Mouse (Mus musculus): ENCODE results near the gene Taf9b. TPM values are rescaled to one million over a fixed set of nuclear protein-coding genes. Genes with fewer than 3 reads are reported as not detected.
A peak's percentile ranks its signal among the peaks of the same experiment; 100 is the strongest.

Taf9b gene
- total and polyA plus RNA-seq, 3 experiments: 8.0 to 10.1 (median 8.2) TPM

GRCm38 (mm10) chrX:106190091-106190490 lies 30.9 kb downstream of the Taf9b start:
- no peak overlapping the region for H3K27ac ChIP-seq
- no peak overlapping the region for H3K9ac ChIP-seq (ENCODE audit: low read depth, low read length)

GRCm38 (mm10) chrX:106189356-106189755 lies 31.6 kb downstream of the Taf9b start:
- TF ChIP-seq EP300 (IDR thresholded peaks at IDR 0.05; ENCODE audit: insufficient read depth, low read depth, low read length) (no peak), CTCF (IDR thresholded peaks at IDR 0.05) (no peak), POLR2A (IDR thresholded peaks at IDR 0.05; ENCODE audit: insufficient read depth, low read depth, low read length) (no peak)
- 28% methylated on average over 5 of the region's 5 CpGs for WGBS
- intact Hi-C loops (cut with DNase I): loop anchor here (5.0 to 10.0 kb wide), 2 partner anchors 162 to 265 kb away; partner anchors contain the start of genes Atp7a and Atrx
- peaks cover 6% of the 10 kb centered on the region for H3K4me1 ChIP-seq (ENCODE audit: control insufficient read depth, insufficient read depth, low read length)
- no peaks in the 10 kb centered on the region for H3K27me3 ChIP-seq (ENCODE audit: control insufficient read depth, insufficient read depth, low read length)
- no peaks in the 10 kb centered on the region; the same call in 1 of the 2 replicates for H3K79me2 ChIP-seq (replicated peaks; ENCODE audit: control insufficient read depth, insufficient read depth, low read length)
- H3K27ac ChIP-seq: no peak overlapping the region
- peaks cover 14% of the 10 kb centered on the region for H3K36me3 ChIP-seq (ENCODE audit: control insufficient read depth, insufficient read depth, low read length)
- no peak for DNase-seq
- no peak overlapping the region for H3K4me3 ChIP-seq
- H3K9ac ChIP-seq (ENCODE audit: low read depth, low read length): no peak overlapping the region

More at GRCm38 (mm10) chrX:106190091-106190490, 30.9 kb downstream of the Taf9b start:
- H3K27me3 ChIP-seq (ENCODE audit: control insufficient read depth, insufficient read depth, low read length): no peaks in the 10 kb centered on the region
- H3K36me3 ChIP-seq (ENCODE audit: control insufficient read depth, insufficient read depth, low read length): peaks cover 14% of the 10 kb centered on the region
- intact Hi-C loops (cut with DNase I): no loop called here
- H3K4me1 ChIP-seq (ENCODE audit: control insufficient read depth, insufficient read depth, low read length): peaks cover 6% of the 10 kb centered on the region
- H3K79me2 ChIP-seq (replicated peaks; ENCODE audit: control insufficient read depth, insufficient read depth, low read length): no peaks in the 10 kb centered on the region; the same call in 1 of the 2 replicates
- H3K4me3 ChIP-seq: no peak overlapping the region
- no peak for DNase-seq
- 29% methylated on average over 4 of the region's 4 CpGs for WGBS
- TF ChIP-seq EP300 (IDR thresholded peaks at IDR 0.05; ENCODE audit: insufficient read depth, low read depth, low read length): no peak

- H3K27me3 ChIP-seq (ENCODE audit: control insufficient read depth, insufficient read depth, low read length): no peaks in the 10 kb centered on the region
- peak overlapping the region; percentile 51 for H3K4me3 ChIP-seq
- peak overlapping the region; percentile 35 for H3K9ac ChIP-seq (ENCODE audit: low read depth, low read length)
- H3K27ac ChIP-seq: peak overlapping the region; percentile 75
- 17% methylated on average over 12 of the region's 12 CpGs for WGBS
- peak; percentile 23 to 42 for DNase-seq
- intact Hi-C loops (cut with DNase I): loop anchor here (5.0 to 10.0 kb wide), 2 partner anchors 160 to 263 kb away; partner anchors contain the start of genes Atp7a and Atrx
- H3K36me3 ChIP-seq (ENCODE audit: control insufficient read depth, insufficient read depth, low read length): peaks cover 14% of the 10 kb centered on the region
- no peaks in the 10 kb centered on the region; the same call in 1 of the 2 replicates for H3K79me2 ChIP-seq (replicated peaks; ENCODE audit: control insufficient read depth, insufficient read depth, low read length)
- peaks cover 6% of the 10 kb centered on the region for H3K4me1 ChIP-seq (ENCODE audit: control insufficient read depth, insufficient read depth, low read length)
- TF ChIP-seq EP300 (IDR thresholded peaks at IDR 0.05; ENCODE audit: insufficient read depth, low read depth, low read length) (no peak), CTCF (IDR thresholded peaks at IDR 0.05) (no peak), POLR2A (IDR thresholded peaks at IDR 0.05; ENCODE audit: insufficient read depth, low read depth, low read length) (no peak)
Measured at GRCm38 (mm10) chrX:106187737-106188136, 33.2 kb downstream of the Taf9b start.

GRCm38 (mm10) chrX:106186713-106187649 lies 34.0 kb downstream of the Taf9b start, which contains the start of gene Pgk1:
Gene Pgk1 (plus strand): TSS chrX:106187100.
- peak; percentile 59 for TF ChIP-seq POLR2A (IDR thresholded peaks at IDR 0.05; ENCODE audit: insufficient read depth, low read depth, low read length)
- TF ChIP-seq CTCF (IDR thresholded peaks at IDR 0.05): peak; percentile 38
- 0 out of 2 replicates have a peak, but pooled peaks have one; percentile 32 for TF ChIP-seq EP300 (IDR thresholded peaks at IDR 0.05; ENCODE audit: insufficient read depth, low read depth, low read length)
- Histone ChIP-seq H3K79me2 (replicated peaks; ENCODE audit: control insufficient read depth, insufficient read depth, low read length) (no peaks in the 10 kb centered on the region; the same call in 1 of the 2 replicates), H3K27ac (peak within 1 kb of the TSS; percentile 84), H3K9ac (ENCODE audit: low read depth, low read length) (peak within 1 kb of the TSS; percentile 35), H3K4me3 (peak within 1 kb of the TSS; percentile 51), H3K27me3 (ENCODE audit: control insufficient read depth, insufficient read depth, low read length) (no peaks in the 10 kb centered on the region), H3K4me1 (ENCODE audit: control insufficient read depth, insufficient read depth, low read length) (peaks cover 6% of the 10 kb centered on the region), H3K36me3 (ENCODE audit: control insufficient read depth, insufficient read depth, low read length) (peaks cover 14% of the 10 kb centered on the region)
- intact Hi-C loops (cut with DNase I): loop anchor here (5.0 to 10.0 kb wide), 2 partner anchors 160 to 262 kb away; partner anchors contain the start of genes Atp7a and Atrx
- 10% methylated on average over 55 of the region's 55 CpGs for WGBS
- peak; percentile 80 to 94 for DNase-seq

GRCm38 (mm10) chrX:106185706-106186105 lies 35.3 kb downstream of the Taf9b start:
- no peak overlapping the region for H3K4me3 ChIP-seq
- peak overlapping the region; percentile 84 for H3K27ac ChIP-seq
- TF ChIP-seq EP300 (IDR thresholded peaks at IDR 0.05; ENCODE audit: insufficient read depth, low read depth, low read length) (no peak), CTCF (IDR thresholded peaks at IDR 0.05) (no peak), POLR2A (IDR thresholded peaks at IDR 0.05; ENCODE audit: insufficient read depth, low read depth, low read length) (no peak)
- no peaks in the 10 kb centered on the region for H3K79me2 ChIP-seq (replicated peaks; ENCODE audit: control insufficient read depth, insufficient read depth, low read length)
- no peak for DNase-seq
- peaks cover 6% of the 10 kb centered on the region for H3K4me1 ChIP-seq (ENCODE audit: control insufficient read depth, insufficient read depth, low read length)
- intact Hi-C loops (cut with DNase I): loop anchor here (5.0 to 10.0 kb wide), 2 partner anchors 158 to 261 kb away; partner anchors contain the start of genes Atp7a and Atrx
- no peaks in the 10 kb centered on the region for H3K27me3 ChIP-seq (ENCODE audit: control insufficient read depth, insufficient read depth, low read length)
- H3K36me3 ChIP-seq (ENCODE audit: control insufficient read depth, insufficient read depth, low read length): peaks cover 14% of the 10 kb centered on the region
- H3K9ac ChIP-seq (ENCODE audit: low read depth, low read length): no peak overlapping the region
- 33% methylated on average over 5 of the region's 5 CpGs for WGBS
